ENCODE assay signal across 9 mouse cellular contexts in the genomic region with DNA sequence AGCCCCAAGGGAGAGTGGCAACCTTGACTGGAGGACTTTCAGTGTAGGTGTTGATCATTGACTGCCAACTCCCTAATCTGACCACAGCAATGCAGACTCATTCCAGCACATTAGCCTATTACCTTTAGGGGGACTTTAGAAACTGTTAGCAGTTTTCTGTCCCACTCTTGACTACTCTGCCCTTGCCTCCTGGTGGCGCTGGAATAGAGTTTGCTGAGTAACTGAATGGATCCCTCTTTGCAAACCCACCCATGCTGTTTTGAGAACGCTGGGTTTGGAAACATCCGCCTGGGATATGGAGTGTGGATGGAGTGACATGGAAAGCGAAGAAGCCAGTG. TPM values are rescaled to one million over a fixed set of nuclear protein-coding genes. Genes with fewer than 3 reads are reported as not detected.
DNase-seq lines count a peak whose midpoint lies in the region; ATAC-seq and TF ChIP-seq lines count a peak whose summit lies in the region.
"Had no signal": no experiment of that assay in that cellular context is flagged by ENCODE, and none has a peak within 500 bp of the region (broad histone marks: within the 10 kb centered on the region; RNA-seq: fewer than 3 reads in every experiment).

No protein-coding gene starts in this region.

- no peaks in the 10 kb centered on the region for H3K36me3 ChIP-seq in heart, embryonic 11.5 days (ENCODE audit: control insufficient read depth, insufficient read depth, low read length)
- no peaks in the 10 kb centered on the region for H3K36me3 ChIP-seq in ES-E14 (ENCODE audit: control insufficient read depth, insufficient read depth, low read length, poor library complexity, severe bottlenecking)
- H3K36me3 ChIP-seq in heart, embryonic 16.5 days (ENCODE audit: control insufficient read depth, insufficient read depth): no peaks in the 10 kb centered on the region

- H3K27ac ChIP-seq in heart, embryonic 11.5 days (ENCODE audit: low read depth, low read length): no peak overlapping the region
- no peak overlapping the region for H3K27ac ChIP-seq in ES-E14 (ENCODE audit: insufficient read depth, low read depth, low read length, poor library complexity, severe bottlenecking)
- H3K27ac ChIP-seq in heart, embryonic 16.5 days (ENCODE audit: low read length): peak overlapping the region; percentile 84; the same call in 1 of the 2 replicates

- peak overlapping the region; percentile 90 for H3K4me2 ChIP-seq in heart, embryonic 11.5 days
- H3K4me2 ChIP-seq in heart, embryonic 16.5 days (ENCODE audit: low read depth, low read length): peak overlapping the region; percentile 97

- H3K4me1 ChIP-seq in heart, embryonic 11.5 days (ENCODE audit: control insufficient read depth, insufficient read depth, low read length): peaks cover 13% of the 10 kb centered on the region
- H3K4me1 ChIP-seq in ES-E14 (ENCODE audit: control insufficient read depth in 2 of 2, insufficient read depth in 2 of 2, low read length in 2 of 2, poor library complexity in 1 of 2): peaks cover 0 to 1% of the 10 kb centered on the region in 2 experiments; a peak in 3 of 4 replicates
- H3K4me1 ChIP-seq in heart, embryonic 16.5 days (ENCODE audit: control insufficient read depth, insufficient read depth, low read length): peaks cover 25% of the 10 kb centered on the region

- no peaks in the 10 kb centered on the region for H3K9me3 ChIP-seq in heart, embryonic 11.5 days (replicated peaks; ENCODE audit: control insufficient read depth, low read length)
- no peaks in the 10 kb centered on the region for H3K9me3 ChIP-seq in ES-E14 (ENCODE audit: control insufficient read depth, insufficient read depth, low read depth, low read length)
- no peaks in the 10 kb centered on the region for H3K9me3 ChIP-seq in heart, embryonic 16.5 days (replicated peaks; ENCODE audit: control insufficient read depth, low read length)

- whole genome bisulfite sequencing in heart, embryonic 11.5 days (ENCODE audit: insufficient replicate concordance): 48% methylated on average over 4 of the region's 4 CpGs
- WGBS in heart, embryonic 16.5 days: 39% methylated on average over 4 of the region's 4 CpGs

- intact Hi-C loops in heart, postnatal 14 days (cut with DNase I): no loop called here

- peak; percentile 29 for ATAC-seq in heart, embryonic 11.5 days (replicated peaks; ENCODE audit: insufficient number of reproducible peaks, low FRiP score, low TSS enrichment)
- ATAC-seq in heart, embryonic 16.5 days (replicated peaks; ENCODE audit: extremely low read depth, insufficient read depth, low FRiP score): no peak
- 0 out of 2 replicates have a peak, but pooled peaks have one; percentile 17 for ATAC-seq in megakaryocyte, adult 5-6 weeks (ENCODE audit: poor library complexity, severe bottlenecking)

- in situ Hi-C loops in ES-E14 (cut with MboI; ENCODE audit: low sequenced_read_pairs in 2 of 2, unreplicated experiment in 2 of 2): loop anchor here in 1 of 2 experiments (25.0 kb wide), 1 partner anchor 292 kb away; no protein-coding TSS in a partner anchor

- H3K4me3 ChIP-seq in heart, embryonic 11.5 days (ENCODE audit: low read depth, low read length): peak overlapping the region; percentile 69
- H3K4me3 ChIP-seq in ES-E14 (ENCODE audit: insufficient read depth in 1 of 2, low read depth in 1 of 2, low read length in 2 of 2, poor library complexity in 1 of 2, severe bottlenecking in 1 of 2): peak overlapping the region; percentile 72 to 74
- peak overlapping the region; percentile 80 for H3K4me3 ChIP-seq in heart, embryonic 16.5 days (ENCODE audit: low read length)
- H3K4me3 ChIP-seq: myocyte had no signal

- H3K9ac ChIP-seq in heart, embryonic 11.5 days (ENCODE audit: low read depth, low read length): no peak overlapping the region; the same call in 1 of the 2 replicates
- no peak overlapping the region for H3K9ac ChIP-seq in ES-E14 (ENCODE audit: insufficient read depth, low read depth, low read length, poor library complexity, severe bottlenecking)
- H3K9ac ChIP-seq in heart, embryonic 16.5 days (ENCODE audit: low read length): peak overlapping the region; percentile 85

- peaks cover 9% of the 10 kb centered on the region; the same call in 1 of the 2 replicates for H3K27me3 ChIP-seq in heart, embryonic 11.5 days (ENCODE audit: control insufficient read depth, insufficient read depth, low read length)
- peaks cover 6% of the 10 kb centered on the region; the same call in 1 of the 2 replicates for H3K27me3 ChIP-seq in heart, embryonic 16.5 days (ENCODE audit: control insufficient read depth, insufficient read depth, low read length)

- DNase-seq in heart, postnatal 14 days: no peak
- DNase-seq in ES-E14 (ENCODE audit: low read depth, low spot score): no peak
- DNase-seq in cerebellum, adult 18-20 months: no peak
- DNase-seq in adrenal gland, postnatal 4 days (ENCODE audit: low spot score in 2 of 2): no peak
- DNase-seq in gastrocnemius, postnatal 25 days: no peak

TF ChIP-seq in ES-E14, 5 proteins besides CTCF, POLR2A, EP300 and RAD21:
- TF ChIP-seq ZC3H11A (IDR thresholded peaks at IDR 0.05; ENCODE audit: borderline replicate concordance, low read depth, low read length): no peak
- no peak for TF ChIP-seq ZNF384 (IDR thresholded peaks at IDR 0.05; ENCODE audit: low read depth, low read length)
- TF ChIP-seq MAFK (IDR thresholded peaks at IDR 0.05; ENCODE audit: insufficient read depth, low read depth, low read length): no peak
- no peak for TF ChIP-seq CHD2 (IDR thresholded peaks at IDR 0.05; ENCODE audit: low read depth, low read length)
- TF ChIP-seq HCFC1 (IDR thresholded peaks at IDR 0.05; ENCODE audit: borderline replicate concordance, insufficient read depth, low read length): no peak

RNA-seq across cellular contexts. Expression of a gene that starts 0.6 kb away (rescaled TPM):
- 7.2 and 7.5 TPM in 2 replicates for polyA plus RNA-seq in heart, embryonic 11.5 days (2014; fragmentation: Nextera tagmentation; extraction: Ambion mirVana)
- total RNA-seq in heart, postnatal 14 days (2021): 1 to 10 TPM; 3.3 to 4.9 TPM
- total RNA-seq in ES-E14 (2012; rRNA removed): 0.80 and 0.95 TPM in 2 replicates
- 2.5 and 3.5 TPM in 2 replicates for polyA plus RNA-seq in heart, embryonic 16.5 days (2015; fragmentation: Nextera tagmentation; extraction: Ambion mirVana)
- total RNA-seq in megakaryocyte, adult 5-6 weeks (2015): not detected in 2 replicates
- not detected in 2 replicates for total RNA-seq in megakaryocyte, adult 5-6 weeks (2017)
- total RNA-seq in adrenal gland, postnatal 4 days (2021): 1 to 10 TPM; 1.8 to 1.9 TPM
- total RNA-seq in gastrocnemius, postnatal 25 days (2021): 1 to 10 TPM; 1.1 to 1.5 TPM
- polyA plus RNA-seq: myocyte had no signal
